Mouse (Mus musculus): Measurements from ENCODE around the gene Map7d1. TPM values are rescaled to one million over a fixed set of nuclear protein-coding genes. Genes with fewer than 3 reads are reported as not detected.

Gene Map7d1
- polyA plus RNA-seq, 1 experiment: 6.0 TPM

DNA sequence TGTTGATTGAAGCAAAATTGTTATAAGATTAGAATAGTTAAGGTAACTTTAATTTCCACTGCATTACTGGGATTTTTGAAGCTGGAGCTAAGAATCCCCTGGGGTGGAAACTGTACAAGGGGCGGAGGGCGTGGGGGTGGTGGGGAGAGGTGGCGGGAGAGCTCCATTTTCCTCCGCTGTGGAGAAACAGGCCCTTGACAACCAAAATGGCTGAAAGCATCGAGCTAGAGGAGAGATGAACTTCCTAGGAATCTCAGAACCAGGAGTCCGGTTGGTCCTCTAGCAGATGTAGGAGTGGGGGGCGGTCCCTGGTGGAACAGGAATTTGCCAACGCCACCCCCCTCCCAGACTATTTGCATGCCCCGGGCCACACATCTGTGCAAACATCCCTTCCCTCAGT, 25.6 kb upstream of the Map7d1 start:
- TF ChIP-seq CTCF (IDR thresholded peaks at IDR 0.05; ENCODE audit: control insufficient read depth, insufficient read depth, insufficient replicate concordance, low read depth, low read length) (no peak), POLR2A (IDR thresholded peaks at IDR 0.05; ENCODE audit: control insufficient read depth, low read depth, low read length) (no peak)
- Histone ChIP-seq H3K4me3 (ENCODE audit: control insufficient read depth, low read depth, low read length) (no peak overlapping the region), H3K27ac (ENCODE audit: control insufficient read depth, insufficient read depth, low read depth, low read length) (no peak overlapping the region), H3K36me3 (ENCODE audit: control insufficient read depth, insufficient read depth, low read length) (no peaks in the 10 kb centered on the region), H3K4me1 (ENCODE audit: control insufficient read depth, insufficient read depth, low read length) (peaks cover 7% of the 10 kb centered on the region), H3K27me3 (ENCODE audit: control insufficient read depth, insufficient read depth, low read length) (no peaks in the 10 kb centered on the region)

GRCm38 (mm10) chr4:126278961-126279360, 22.8 kb upstream of the Map7d1 start:
- Histone ChIP-seq H3K27ac (ENCODE audit: control insufficient read depth, insufficient read depth, low read depth, low read length) (no peak overlapping the region), H3K4me1 (ENCODE audit: control insufficient read depth, insufficient read depth, low read length) (peaks cover 2% of the 10 kb centered on the region; the same call in 1 of the 2 replicates), H3K4me3 (ENCODE audit: control insufficient read depth, low read depth, low read length) (no peak overlapping the region), H3K27me3 (ENCODE audit: control insufficient read depth, insufficient read depth, low read length) (no peaks in the 10 kb centered on the region), H3K36me3 (ENCODE audit: control insufficient read depth, insufficient read depth, low read length) (no peaks in the 10 kb centered on the region)
- TF ChIP-seq CTCF (IDR thresholded peaks at IDR 0.05; ENCODE audit: control insufficient read depth, insufficient read depth, insufficient replicate concordance, low read depth, low read length) (no peak), POLR2A (IDR thresholded peaks at IDR 0.05; ENCODE audit: control insufficient read depth, low read depth, low read length) (no peak)

- Histone ChIP-seq H3K4me1 (ENCODE audit: control insufficient read depth, insufficient read depth, low read length) (peaks cover 2% of the 10 kb centered on the region; the same call in 1 of the 2 replicates), H3K4me3 (ENCODE audit: control insufficient read depth, low read depth, low read length) (no peak overlapping the region), H3K27me3 (ENCODE audit: control insufficient read depth, insufficient read depth, low read length) (no peaks in the 10 kb centered on the region), H3K36me3 (ENCODE audit: control insufficient read depth, insufficient read depth, low read length) (no peaks in the 10 kb centered on the region), H3K27ac (ENCODE audit: control insufficient read depth, insufficient read depth, low read depth, low read length) (no peak overlapping the region)
- TF ChIP-seq POLR2A (IDR thresholded peaks at IDR 0.05; ENCODE audit: control insufficient read depth, low read depth, low read length): no peak
- no peak for TF ChIP-seq CTCF (IDR thresholded peaks at IDR 0.05; ENCODE audit: control insufficient read depth, insufficient read depth, insufficient replicate concordance, low read depth, low read length)
Observed at GRCm38 (mm10) chr4:126278565-126278915, 22.4 kb upstream of the Map7d1 start.

DNA sequence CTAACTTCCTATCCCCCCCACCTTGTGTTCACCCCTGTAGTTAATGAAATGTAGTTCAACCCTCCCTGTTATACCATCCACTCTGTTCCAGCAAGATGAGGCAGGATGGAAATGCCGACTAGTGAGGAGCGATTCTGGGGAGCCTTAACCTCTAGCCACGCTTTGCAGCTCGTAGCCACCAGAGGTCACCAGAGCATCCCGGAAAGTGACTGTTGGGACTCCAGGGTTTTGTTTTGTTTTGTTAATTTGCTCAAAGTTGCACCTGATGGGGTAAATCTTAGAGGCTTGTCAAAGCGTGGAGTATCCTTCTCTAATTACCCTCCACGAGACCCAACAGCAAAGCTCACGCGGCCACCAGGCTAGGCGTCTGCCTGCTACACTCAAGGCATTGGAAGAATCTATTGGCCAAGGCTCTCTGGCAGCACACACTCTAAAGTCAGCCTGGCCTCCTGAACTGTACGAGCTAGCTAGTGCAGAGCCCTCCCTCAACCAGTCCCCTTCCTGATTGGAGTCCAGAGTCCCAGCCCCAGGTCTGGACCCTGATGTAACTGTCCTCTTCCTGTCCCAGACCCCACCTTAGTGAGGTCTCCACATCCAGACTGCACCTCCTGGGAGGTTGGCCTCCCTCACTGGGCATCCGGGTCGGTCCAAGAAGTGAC, 21.9 kb upstream of the Map7d1 start:
- TF ChIP-seq POLR2A (IDR thresholded peaks at IDR 0.05; ENCODE audit: control insufficient read depth, low read depth, low read length) (no peak), CTCF (IDR thresholded peaks at IDR 0.05; ENCODE audit: control insufficient read depth, insufficient read depth, insufficient replicate concordance, low read depth, low read length) (peak; percentile 42; the same call in 1 of the 2 replicates)
- H3K4me1 ChIP-seq (ENCODE audit: control insufficient read depth, insufficient read depth, low read length): peaks cover 2% of the 10 kb centered on the region; the same call in 1 of the 2 replicates
- no peaks in the 10 kb centered on the region for H3K36me3 ChIP-seq (ENCODE audit: control insufficient read depth, insufficient read depth, low read length)
- H3K4me3 ChIP-seq (ENCODE audit: control insufficient read depth, low read depth, low read length): no peak overlapping the region
- no peak overlapping the region for H3K27ac ChIP-seq (ENCODE audit: control insufficient read depth, insufficient read depth, low read depth, low read length)
- no peaks in the 10 kb centered on the region for H3K27me3 ChIP-seq (ENCODE audit: control insufficient read depth, insufficient read depth, low read length)

DNA sequence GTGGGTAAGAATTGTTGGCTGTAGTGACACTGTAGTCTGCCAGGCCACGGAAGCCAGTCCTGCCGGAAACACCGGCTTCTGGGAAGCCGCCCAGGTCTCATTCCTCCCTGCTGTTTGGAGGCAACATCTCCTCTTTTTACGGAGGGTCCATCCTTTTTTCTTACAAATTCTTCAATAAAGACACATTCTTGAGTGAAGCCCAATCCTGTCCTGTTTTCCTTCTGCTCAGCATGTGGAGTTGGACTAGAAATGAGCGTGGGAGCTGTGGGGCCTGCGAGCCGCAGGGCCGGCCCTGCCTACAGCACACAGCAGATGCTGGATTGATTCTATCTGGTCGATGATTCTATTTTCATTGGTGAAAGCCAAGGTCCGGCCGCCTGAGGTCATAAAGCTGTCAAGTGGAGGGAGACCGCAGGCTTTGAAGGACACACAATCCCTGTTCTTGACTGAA, 19.6 kb upstream of the Map7d1 start:
- Histone ChIP-seq H3K4me3 (ENCODE audit: control insufficient read depth, low read depth, low read length) (no peak overlapping the region), H3K36me3 (ENCODE audit: control insufficient read depth, insufficient read depth, low read length) (no peaks in the 10 kb centered on the region), H3K27ac (ENCODE audit: control insufficient read depth, insufficient read depth, low read depth, low read length) (no peak overlapping the region), H3K4me1 (ENCODE audit: control insufficient read depth, insufficient read depth, low read length) (peaks cover 2% of the 10 kb centered on the region; the same call in 1 of the 2 replicates), H3K27me3 (ENCODE audit: control insufficient read depth, insufficient read depth, low read length) (no peaks in the 10 kb centered on the region)
- TF ChIP-seq POLR2A (IDR thresholded peaks at IDR 0.05; ENCODE audit: control insufficient read depth, low read depth, low read length) (no peak), CTCF (IDR thresholded peaks at IDR 0.05; ENCODE audit: control insufficient read depth, insufficient read depth, insufficient replicate concordance, low read depth, low read length) (no peak)

DNA sequence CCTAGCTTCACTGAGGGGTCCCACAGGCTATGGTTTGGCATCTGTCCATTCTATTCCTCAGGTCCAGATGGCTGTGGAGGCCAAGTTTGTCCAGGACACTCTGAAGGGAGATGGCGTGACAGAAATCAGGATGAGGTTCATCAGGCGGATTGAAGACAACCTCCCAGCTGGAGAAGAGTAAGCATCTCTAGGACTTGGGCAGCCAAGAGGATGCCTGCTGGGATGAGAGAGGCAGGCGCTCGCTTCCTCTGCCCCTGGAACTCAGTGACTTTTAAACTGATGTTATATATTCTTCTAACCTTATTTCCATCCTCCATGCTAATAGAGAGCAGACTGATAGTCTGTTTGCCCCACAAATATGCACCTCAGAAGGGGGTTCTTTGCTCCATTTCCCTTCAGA, 18.9 kb upstream of the Map7d1 start:
- Histone ChIP-seq H3K4me1 (ENCODE audit: control insufficient read depth, insufficient read depth, low read length) (peaks cover 2% of the 10 kb centered on the region; the same call in 1 of the 2 replicates), H3K36me3 (ENCODE audit: control insufficient read depth, insufficient read depth, low read length) (no peaks in the 10 kb centered on the region)

GRCm38 (mm10) chr4:126273753-126274152, 17.6 kb upstream of the Map7d1 start:
- H3K36me3 ChIP-seq (ENCODE audit: control insufficient read depth, insufficient read depth, low read length): no peaks in the 10 kb centered on the region
- TF ChIP-seq CTCF (IDR thresholded peaks at IDR 0.05; ENCODE audit: control insufficient read depth, insufficient read depth, insufficient replicate concordance, low read depth, low read length) (no peak), POLR2A (IDR thresholded peaks at IDR 0.05; ENCODE audit: control insufficient read depth, low read depth, low read length) (no peak)
- H3K4me1 ChIP-seq (ENCODE audit: control insufficient read depth, insufficient read depth, low read length): peaks cover 2% of the 10 kb centered on the region; the same call in 1 of the 2 replicates
- no peak overlapping the region for H3K4me3 ChIP-seq (ENCODE audit: control insufficient read depth, low read depth, low read length)
- H3K27me3 ChIP-seq (ENCODE audit: control insufficient read depth, insufficient read depth, low read length): no peaks in the 10 kb centered on the region
- no peak overlapping the region for H3K27ac ChIP-seq (ENCODE audit: control insufficient read depth, insufficient read depth, low read depth, low read length)

More for the DNA sequence above, 18.9 kb upstream of the Map7d1 start:
- H3K27me3 ChIP-seq (ENCODE audit: control insufficient read depth, insufficient read depth, low read length): no peaks in the 10 kb centered on the region
- no peak overlapping the region for H3K4me3 ChIP-seq (ENCODE audit: control insufficient read depth, low read depth, low read length)
- H3K27ac ChIP-seq (ENCODE audit: control insufficient read depth, insufficient read depth, low read depth, low read length): no peak overlapping the region
- TF ChIP-seq CTCF (IDR thresholded peaks at IDR 0.05; ENCODE audit: control insufficient read depth, insufficient read depth, insufficient replicate concordance, low read depth, low read length) (no peak), POLR2A (IDR thresholded peaks at IDR 0.05; ENCODE audit: control insufficient read depth, low read depth, low read length) (no peak)

Data from testis, adult 2 months (tissue).